Mouse (Mus musculus) common myeloid progenitor, adult 5-6 weeks (primary cell): ENCODE measurements at regions not wholly inside any gene's neighbourhood (a gene's known extent, or its start where the extent isn't known, plus 50 kb on each side); places are given as distances from the start of the nearest gene placed in this dataset.

Experiments used
- ATAC-seq: replicated peaks from 2 replicates; pipeline ENCODE4 v1.8.0; 2016; ENCODE audit warnings: low read depth, mild to moderate bottlenecking, moderate TSS enrichment, inconsistent platforms; ENCODE audit not compliant: poor library complexity, severe bottlenecking

GRCm38 (mm10) chr14:110015126-110015525 lies 739.8 kb downstream of the Slitrk6 start:
- no peak for ATAC-seq

DNA sequence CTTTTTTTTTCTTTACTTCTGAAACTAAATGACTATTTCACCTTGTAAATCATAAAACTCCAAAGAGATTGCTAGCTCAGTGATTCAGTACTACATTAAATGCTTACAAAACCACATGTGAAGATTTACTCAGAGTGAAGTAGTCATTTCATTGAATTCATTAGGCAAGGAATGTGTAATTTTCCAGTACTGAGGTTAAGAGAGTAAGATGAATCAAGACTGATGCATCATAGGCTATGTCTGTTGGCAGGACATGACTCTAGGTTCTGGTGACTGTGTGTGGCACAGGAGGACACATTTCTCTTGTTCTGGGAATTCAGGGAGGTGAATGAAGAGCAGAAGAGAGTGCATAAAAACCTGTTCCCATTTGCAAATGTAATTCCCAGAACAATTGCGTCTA lies 741.7 kb downstream of the Slitrk6 start:
- ATAC-seq: no peak

DNA sequence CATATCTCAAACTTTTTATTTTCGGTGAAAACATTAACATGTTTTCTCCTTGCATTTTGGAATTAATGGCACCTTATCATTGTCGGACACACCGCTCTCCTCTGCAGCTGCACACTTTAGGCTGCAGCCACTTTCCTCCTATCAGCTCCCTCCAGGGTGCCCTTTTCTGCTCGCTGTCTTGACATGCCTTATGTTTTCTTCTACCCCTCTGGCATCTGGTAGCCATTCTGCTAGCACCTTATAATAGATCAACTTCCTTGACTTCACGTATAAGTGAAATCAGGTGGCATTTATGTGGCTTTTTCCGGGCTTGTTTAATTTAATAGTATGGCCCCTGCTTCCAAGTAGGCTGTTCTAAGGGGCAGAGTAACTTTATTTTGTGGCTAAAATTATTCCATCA lies 747.8 kb downstream of the Slitrk6 start:
- no peak for ATAC-seq

DNA sequence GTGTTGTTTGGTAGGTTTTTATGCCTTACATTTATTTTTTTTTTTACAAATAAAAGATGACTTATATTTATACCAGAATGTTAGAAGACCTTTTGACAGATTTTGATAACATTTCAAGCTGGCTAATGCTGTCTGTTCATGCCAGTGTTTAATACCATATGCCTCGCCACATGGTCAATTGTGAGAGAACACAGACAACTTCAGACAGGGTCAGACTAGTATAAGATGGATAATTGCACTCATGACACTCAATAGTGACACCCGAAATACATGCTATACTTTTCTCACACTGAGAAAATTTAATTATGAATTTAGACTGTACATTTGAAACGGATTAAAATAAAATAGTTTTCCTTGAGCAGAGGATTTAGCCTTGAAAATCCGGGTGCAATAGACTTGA lies 769.9 kb downstream of the Slitrk6 start:
- ATAC-seq: no peak

- no peak for ATAC-seq
These were observed 796.9 kb downstream of the Slitrk6 start for GRCm38 (mm10) chr14:109958008-109958407.

GRCm38 (mm10) chr14:109941944-109942343 lies 813.0 kb downstream of the Slitrk6 start:
- no peak for ATAC-seq

DNA sequence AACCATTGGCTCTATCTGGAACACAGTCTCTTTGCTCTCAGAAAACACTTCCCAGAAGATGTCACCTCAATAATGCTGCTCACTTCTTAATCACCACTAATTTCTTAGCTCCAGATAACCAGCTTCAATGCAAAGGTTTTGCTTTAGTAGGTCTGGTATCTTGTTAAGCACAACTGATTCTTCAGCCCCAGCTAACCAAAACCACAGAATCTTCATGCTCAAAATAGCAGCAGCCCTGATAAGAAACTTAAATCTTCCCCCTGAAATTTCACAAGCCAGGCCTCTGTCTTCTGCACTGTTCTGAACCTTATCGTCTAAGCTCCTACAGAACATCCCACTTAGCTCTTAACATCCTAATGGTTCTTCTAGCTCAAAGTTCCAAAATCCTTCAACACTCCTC lies 813.8 kb downstream of the Slitrk6 start:
- ATAC-seq: no peak

- no peak for ATAC-seq
These were observed 817.5 kb downstream of the Slitrk6 start for GRCm38 (mm10) chr14:109937432-109937831.

DNA sequence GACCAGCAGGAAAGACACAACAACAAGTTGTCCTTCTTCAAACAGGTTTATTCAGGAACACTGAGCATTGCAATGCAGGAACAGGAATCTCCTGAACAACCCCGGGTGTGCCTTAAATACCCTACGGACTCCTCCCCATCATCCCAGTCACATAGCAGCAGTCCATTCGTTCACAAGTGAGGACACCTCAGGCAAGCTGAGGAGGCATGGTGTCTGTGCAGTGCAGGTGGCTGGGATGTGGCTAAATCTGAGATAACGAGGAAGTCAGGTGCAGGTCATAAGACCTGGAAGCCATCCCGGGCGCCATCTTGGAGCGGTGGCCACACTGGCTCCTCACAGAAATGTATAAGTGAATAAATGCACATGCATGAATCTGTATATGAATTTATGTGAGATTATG lies 826.0 kb downstream of the Slitrk6 start:
- no peak for ATAC-seq

DNA sequence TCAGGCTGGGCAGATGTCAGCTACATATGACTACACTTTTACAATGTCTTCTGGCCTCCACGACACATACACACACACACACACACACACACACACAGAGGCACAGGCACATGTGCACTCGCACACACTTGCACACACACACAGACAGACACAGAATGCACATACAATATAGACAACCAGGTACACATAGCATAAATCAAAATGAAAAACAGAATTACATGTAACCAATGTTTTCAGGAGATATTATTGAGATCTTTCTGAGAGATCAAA lies 863.1 kb downstream of the Slitrk6 start:
- no peak for ATAC-seq

GRCm38 (mm10) chr14:109891151-109891895 lies 863.6 kb downstream of the Slitrk6 start:
- ATAC-seq: no peak

GRCm38 (mm10) chr14:109876950-109877663 lies 877.8 kb downstream of the Slitrk6 start:
- ATAC-seq: no peak

GRCm38 (mm10) chr14:109874230-109874629 lies 880.7 kb downstream of the Slitrk6 start:
- ATAC-seq: peak; percentile 74

- ATAC-seq: no peak
These were observed 914.4 kb downstream of the Slitrk6 start for GRCm38 (mm10) chr14:109840354-109841104.

DNA sequence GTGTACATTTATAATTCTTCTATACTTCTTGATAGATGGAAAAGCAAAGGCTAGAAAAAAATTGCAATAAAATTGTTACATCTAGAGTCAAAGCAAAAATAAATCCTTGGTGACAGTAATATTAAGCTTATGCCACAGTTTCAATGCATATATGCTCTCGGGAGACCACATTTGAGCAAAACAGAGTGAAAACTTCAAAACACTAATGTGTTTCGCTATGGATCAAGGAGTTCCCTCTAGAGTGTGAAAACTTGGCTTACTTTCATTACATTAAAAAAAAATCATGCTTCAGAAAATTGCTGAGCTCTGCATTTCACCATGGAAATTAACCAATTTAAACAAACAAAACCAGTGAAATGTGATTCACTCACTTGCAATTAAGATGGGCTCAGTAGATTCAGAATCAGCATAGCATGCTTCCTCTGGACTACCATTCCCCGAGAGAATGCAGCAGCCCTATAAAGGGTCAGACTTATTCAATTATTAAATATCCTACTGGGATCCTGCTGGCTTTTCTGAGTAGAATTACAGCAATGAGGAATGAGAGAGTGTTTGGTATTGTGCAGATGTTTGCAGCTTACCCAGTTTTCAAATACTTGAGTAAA lies 888.7 kb upstream of the Slitrk1 start:
- ATAC-seq: no peak

DNA sequence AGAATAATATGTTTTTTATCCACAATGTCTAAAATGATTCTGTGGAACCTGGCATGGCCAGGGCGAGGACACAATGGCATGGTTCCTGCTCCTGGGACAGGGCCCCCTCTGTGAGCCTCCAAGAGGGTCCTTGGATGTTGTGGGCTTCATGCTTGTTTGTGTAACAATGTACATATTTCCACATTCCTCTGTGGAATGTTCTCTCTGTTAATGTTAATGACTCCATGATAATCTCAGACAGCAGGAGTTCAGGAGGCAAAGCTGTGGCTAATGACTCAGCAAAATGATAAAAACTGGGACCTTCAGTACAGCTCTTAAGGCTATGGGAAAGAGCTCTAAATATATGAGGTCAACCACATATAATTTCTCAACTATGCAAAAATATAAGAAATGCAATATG lies 858.3 kb upstream of the Slitrk1 start:
- ATAC-seq: no peak

DNA sequence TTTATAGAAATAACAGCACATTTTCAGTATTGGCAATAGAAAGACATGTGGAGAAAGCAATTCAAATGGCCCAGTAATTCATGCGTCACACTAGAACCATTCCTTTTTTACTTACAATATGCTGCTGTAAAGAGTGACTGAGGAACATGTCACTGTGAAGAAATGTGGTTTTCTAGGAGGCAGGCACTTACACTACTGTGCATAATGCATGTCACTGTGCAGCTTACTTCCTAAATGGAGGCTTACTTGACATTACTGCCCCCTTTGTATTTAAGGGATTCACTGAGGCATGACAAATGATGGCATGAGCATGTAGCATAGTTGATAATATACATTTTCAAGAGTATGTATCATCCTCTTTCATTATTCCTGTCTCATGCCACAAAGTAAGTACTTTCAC lies 846.9 kb upstream of the Slitrk1 start:
- no peak for ATAC-seq
